In genomic region chr5:128203879-128204581, GRCm38 (mm10) we compare ENCODE assay signal across 9 mouse cellular contexts.
DNase-seq lines count a peak whose midpoint lies in the region; ATAC-seq lines count a peak whose summit lies in the region.
"Had no signal": no experiment of that assay in that cellular context is flagged by ENCODE, and none has a peak within 500 bp of the region (broad histone marks: within the 10 kb centered on the region; RNA-seq: fewer than 3 reads in every experiment).

No protein-coding gene starts in this region.

- peak overlapping the region; percentile 31; the same call in 1 of the 2 replicates for H3K4me2 ChIP-seq in heart, embryonic 16.5 days (ENCODE audit: low read depth, low read length)
- H3K4me2 ChIP-seq in forebrain, embryonic 11.5 days (ENCODE audit: low read depth, low read length, severe bottlenecking): no peak overlapping the region
- H3K4me2 ChIP-seq in limb, embryonic 12.5 days: no peak overlapping the region

- no peaks in the 10 kb centered on the region for H3K27me3 ChIP-seq in heart, embryonic 16.5 days (ENCODE audit: control insufficient read depth, insufficient read depth, low read length)
- no peaks in the 10 kb centered on the region for H3K27me3 ChIP-seq in forebrain, embryonic 11.5 days (ENCODE audit: control insufficient read depth, insufficient read depth, low read length)
- no peaks in the 10 kb centered on the region for H3K27me3 ChIP-seq in limb, embryonic 12.5 days

- H3K9ac ChIP-seq in heart, embryonic 16.5 days (ENCODE audit: low read length): no peak overlapping the region
- H3K9ac ChIP-seq in forebrain, embryonic 11.5 days (ENCODE audit: low read length): no peak overlapping the region
- H3K9ac ChIP-seq in limb, embryonic 12.5 days (replicated peaks): no peak overlapping the region

- H3K9me3 ChIP-seq in heart, embryonic 16.5 days (replicated peaks; ENCODE audit: control insufficient read depth, low read length): 0 out of 2 replicates have a peak, but pooled peaks cover 2% of the 10 kb centered on the region
- no peaks in the 10 kb centered on the region for H3K9me3 ChIP-seq in forebrain, embryonic 11.5 days (ENCODE audit: control insufficient read depth, low read length)
- no peaks in the 10 kb centered on the region for H3K9me3 ChIP-seq in limb, embryonic 12.5 days

- ATAC-seq in heart, embryonic 16.5 days (replicated peaks; ENCODE audit: extremely low read depth, insufficient read depth, low FRiP score): no peak; the same call in 1 of the 2 replicates
- peak; percentile 75 for ATAC-seq in forebrain, embryonic 11.5 days (replicated peaks; ENCODE audit: low FRiP score)
- 0 out of 2 replicates have a peak, but pooled peaks have one; percentile 39 for ATAC-seq in limb, embryonic 12.5 days (ENCODE audit: insufficient number of reproducible peaks, insufficient read depth, low FRiP score, low TSS enrichment, low read depth)

- no peaks in the 10 kb centered on the region for H3K36me3 ChIP-seq in heart, embryonic 16.5 days (ENCODE audit: control insufficient read depth, insufficient read depth)
- H3K36me3 ChIP-seq in forebrain, embryonic 11.5 days (ENCODE audit: control insufficient read depth, insufficient read depth, low read length): no peaks in the 10 kb centered on the region
- H3K36me3 ChIP-seq in limb, embryonic 12.5 days: no peaks in the 10 kb centered on the region

- H3K4me3 ChIP-seq in heart, embryonic 16.5 days (ENCODE audit: low read length): no peak overlapping the region
- no peak overlapping the region for H3K4me3 ChIP-seq in forebrain, embryonic 11.5 days (ENCODE audit: low read depth, low read length)
- no peak overlapping the region for H3K4me3 ChIP-seq in limb, embryonic 12.5 days (replicated peaks)

- H3K4me1 ChIP-seq in heart, embryonic 16.5 days (ENCODE audit: control insufficient read depth, insufficient read depth, low read length): peaks cover 7% of the 10 kb centered on the region
- H3K4me1 ChIP-seq in forebrain, embryonic 11.5 days (replicated peaks; ENCODE audit: control insufficient read depth, insufficient read depth, low read length): no peaks in the 10 kb centered on the region; the same call in 1 of the 2 replicates
- H3K4me1 ChIP-seq in limb, embryonic 12.5 days (replicated peaks): peaks cover 21% of the 10 kb centered on the region

- DNase-seq in heart, adult 18-20 months: no peak
- peak; percentile 58 for DNase-seq in forebrain, embryonic 11.5 days (ENCODE audit: low spot score)
- DNase-seq in retina, embryonic 14.5 days (ENCODE audit: low spot score): peak; percentile 38
- DNase-seq in kidney, postnatal 36 days: no peak
- DNase-seq in kidney, postnatal 10 days: no peak
- no peak for DNase-seq in spleen, postnatal 4 days (ENCODE audit: low spot score in 2 of 2)
- DNase-seq: cerebellum, adult 8-10 months had no signal

- H3K27ac ChIP-seq in heart, embryonic 16.5 days (ENCODE audit: low read length): peak overlapping the region; percentile 60
- H3K27ac ChIP-seq in forebrain, embryonic 11.5 days (ENCODE audit: low read depth, low read length): no peak overlapping the region
- H3K27ac ChIP-seq in limb, embryonic 12.5 days: peak overlapping the region; percentile 36

- WGBS in heart, embryonic 16.5 days: 21% methylated on average over 9 of the region's 9 CpGs
- 10% methylated on average over 9 of the region's 9 CpGs for WGBS in forebrain, embryonic 11.5 days
- 39% methylated on average over 9 of the region's 9 CpGs for WGBS in limb, embryonic 12.5 days

Comparison
In these comparisons a context has a peak if more than half of its experiments do, and no peak if none do; other contexts are left out.
1. DNase-seq: peak in forebrain, embryonic 11.5 days (single experiment) and retina, embryonic 14.5 days (single experiment); none in heart, adult 18-20 months (0 of 2), kidney, postnatal 36 days (0 of 2), kidney, postnatal 10 days (single experiment) and spleen, postnatal 4 days (0 of 2).